Comparison of ENCODE assay signal across 12 mouse cellular contexts in the genomic region with DNA sequence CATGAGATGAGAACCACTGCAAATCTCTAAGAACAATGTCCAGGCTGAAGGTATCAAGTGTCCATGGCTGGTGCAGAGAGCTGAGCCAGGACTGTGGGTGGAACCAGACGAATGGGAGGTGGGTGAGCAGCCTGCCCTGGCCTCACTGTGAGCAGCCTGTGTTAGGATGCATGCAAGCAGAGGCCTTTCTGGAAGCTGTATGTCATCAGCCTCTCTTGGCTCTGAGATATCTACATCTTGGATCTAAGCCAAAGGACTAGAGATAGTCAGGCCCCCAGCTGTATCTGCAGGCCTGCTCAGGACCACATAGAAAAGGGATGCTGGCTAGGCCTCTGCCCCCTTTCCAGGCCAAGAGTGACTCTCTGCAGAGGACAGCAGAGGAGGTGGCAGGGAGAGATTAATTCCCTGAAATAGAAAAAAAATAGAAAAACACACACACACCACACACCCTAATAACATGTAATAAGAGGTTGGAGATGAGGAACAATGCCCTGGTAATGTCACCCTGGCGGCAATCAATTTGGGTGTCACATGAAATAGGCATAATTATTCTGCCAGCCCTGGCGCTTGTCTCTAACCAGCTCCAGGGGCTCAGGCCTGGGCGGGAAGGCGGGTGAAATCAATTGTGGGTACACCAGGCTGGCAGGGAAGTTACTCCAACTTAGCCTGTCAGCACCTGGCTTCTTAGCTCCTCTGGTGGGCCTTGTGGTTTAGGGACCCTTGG.
DNase-seq lines count a peak whose midpoint lies in the region; ATAC-seq and TF ChIP-seq lines count a peak whose summit lies in the region.
"Had no signal": no experiment of that assay in that cellular context is flagged by ENCODE, and none has a peak within 500 bp of the region (broad histone marks: within the 10 kb centered on the region; RNA-seq: fewer than 3 reads in every experiment).

No protein-coding gene starts in this region.

- no peak for TF ChIP-seq CTCF in hindbrain, postnatal 0 days (IDR thresholded peaks at IDR 0.05; ENCODE audit: low read depth)
- TF ChIP-seq CTCF in midbrain, postnatal 0 days (IDR thresholded peaks at IDR 0.05) = no peak

- H3K9me3 ChIP-seq in hindbrain, postnatal 0 days (ENCODE audit: low read length) = no peaks in the 10 kb centered on the region
- no peaks in the 10 kb centered on the region for H3K9me3 ChIP-seq in hindbrain, embryonic 16.5 days (ENCODE audit: control insufficient read depth, low read length)
- no peaks in the 10 kb centered on the region for H3K9me3 ChIP-seq in midbrain, postnatal 0 days (ENCODE audit: low read length)
- no peaks in the 10 kb centered on the region for H3K9me3 ChIP-seq in midbrain, embryonic 11.5 days (ENCODE audit: control insufficient read depth, low read length)
- no peaks in the 10 kb centered on the region for H3K9me3 ChIP-seq in heart, embryonic 13.5 days
- H3K9me3 ChIP-seq: liver, embryonic 13.5 days; midbrain, embryonic 10.5 days had no signal

- no peak overlapping the region for H3K4me2 ChIP-seq in hindbrain, postnatal 0 days (ENCODE audit: low read depth, low read length)
- no peak overlapping the region for H3K4me2 ChIP-seq in hindbrain, embryonic 16.5 days (ENCODE audit: low read length)
- no peak overlapping the region for H3K4me2 ChIP-seq in midbrain, postnatal 0 days (ENCODE audit: low read depth, low read length, poor library complexity, severe bottlenecking)
- no peak overlapping the region for H3K4me2 ChIP-seq in midbrain, embryonic 11.5 days
- no peak overlapping the region for H3K4me2 ChIP-seq in heart, embryonic 13.5 days
- H3K4me2 ChIP-seq: liver, embryonic 13.5 days had no signal

- H3K4me3 ChIP-seq in hindbrain, postnatal 0 days (ENCODE audit: low read length) = no peak overlapping the region
- no peak overlapping the region for H3K4me3 ChIP-seq in hindbrain, embryonic 16.5 days (ENCODE audit: low read length)
- H3K4me3 ChIP-seq in midbrain, postnatal 0 days (ENCODE audit: low read depth, low read length) = no peak overlapping the region
- H3K4me3 ChIP-seq in midbrain, embryonic 11.5 days (ENCODE audit: low read depth, low read length) = no peak overlapping the region
- H3K4me3 ChIP-seq in heart, embryonic 13.5 days = no peak overlapping the region
- H3K4me3 ChIP-seq: liver, embryonic 13.5 days; midbrain, embryonic 10.5 days had no signal

- H3K9ac ChIP-seq in hindbrain, postnatal 0 days (replicated peaks; ENCODE audit: low read length) = no peak overlapping the region
- no peak overlapping the region for H3K9ac ChIP-seq in hindbrain, embryonic 16.5 days (ENCODE audit: low read depth, low read length)
- H3K9ac ChIP-seq in midbrain, postnatal 0 days (replicated peaks; ENCODE audit: low read length, poor library complexity, severe bottlenecking) = no peak overlapping the region
- H3K9ac ChIP-seq in midbrain, embryonic 11.5 days (ENCODE audit: low read length) = no peak overlapping the region
- H3K9ac ChIP-seq in heart, embryonic 13.5 days = no peak overlapping the region
- H3K9ac ChIP-seq: liver, embryonic 13.5 days had no signal

- no peaks in the 10 kb centered on the region for H3K36me3 ChIP-seq in hindbrain, postnatal 0 days (ENCODE audit: insufficient read depth, low read length)
- no peaks in the 10 kb centered on the region for H3K36me3 ChIP-seq in hindbrain, embryonic 16.5 days (ENCODE audit: control insufficient read depth, insufficient read depth, low read length)
- no peaks in the 10 kb centered on the region; the same call in 1 of the 2 replicates for H3K36me3 ChIP-seq in midbrain, postnatal 0 days (ENCODE audit: insufficient read depth, low read length)
- H3K36me3 ChIP-seq in midbrain, embryonic 11.5 days (ENCODE audit: control insufficient read depth, insufficient read depth, low read length) = no peaks in the 10 kb centered on the region
- H3K36me3 ChIP-seq in heart, embryonic 13.5 days = no peaks in the 10 kb centered on the region
- H3K36me3 ChIP-seq: liver, embryonic 13.5 days; midbrain, embryonic 10.5 days had no signal

- peak overlapping the region; percentile 20; the same call in 1 of the 2 replicates for H3K27ac ChIP-seq in hindbrain, postnatal 0 days
- no peak overlapping the region for H3K27ac ChIP-seq in hindbrain, embryonic 16.5 days (ENCODE audit: low read depth, low read length)
- H3K27ac ChIP-seq in midbrain, postnatal 0 days (ENCODE audit: low read depth, low read length) = no peak overlapping the region
- no peak overlapping the region for H3K27ac ChIP-seq in midbrain, embryonic 11.5 days (ENCODE audit: low read depth, low read length)
- peak overlapping the region; percentile 85 for H3K27ac ChIP-seq in heart, embryonic 13.5 days (replicated peaks)
- H3K27ac ChIP-seq: liver, embryonic 13.5 days; midbrain, embryonic 10.5 days had no signal

- peaks cover 19% of the 10 kb centered on the region for H3K4me1 ChIP-seq in hindbrain, postnatal 0 days (ENCODE audit: insufficient read depth, low read length)
- H3K4me1 ChIP-seq in hindbrain, embryonic 16.5 days (ENCODE audit: control insufficient read depth, insufficient read depth, low read depth, low read length) = peaks cover 35% of the 10 kb centered on the region
- peaks cover 9% of the 10 kb centered on the region; the same call in 1 of the 2 replicates for H3K4me1 ChIP-seq in midbrain, postnatal 0 days (ENCODE audit: insufficient read depth, low read length)
- peaks cover 1% of the 10 kb centered on the region; the same call in 1 of the 2 replicates for H3K4me1 ChIP-seq in midbrain, embryonic 11.5 days (ENCODE audit: control insufficient read depth, insufficient read depth, low read length)
- peaks cover 55% of the 10 kb centered on the region for H3K4me1 ChIP-seq in heart, embryonic 13.5 days
- H3K4me1 ChIP-seq: liver, embryonic 13.5 days had no signal

- DNase-seq in hindbrain, postnatal 0 days (ENCODE audit: low spot score) = peak; percentile 60
- peak; percentile 53 for DNase-seq in midbrain, postnatal 0 days (ENCODE audit: low spot score)
- no peak for DNase-seq in midbrain, embryonic 11.5 days (ENCODE audit: low spot score, missing footprints)
- no peak for DNase-seq in frontal cortex, postnatal 36 days (ENCODE audit: low spot score in 2 of 2)
- no peak for DNase-seq in urinary bladder, postnatal 10 days (ENCODE audit: low spot score)
- DNase-seq: embryo, embryonic 11 days; layer of hippocampus, adult 9-11 months; liver, embryonic 13.5 days; right cerebral cortex, postnatal 4 days had no signal

- no peaks in the 10 kb centered on the region for H3K27me3 ChIP-seq in hindbrain, postnatal 0 days (ENCODE audit: insufficient read depth, low read length)
- H3K27me3 ChIP-seq in hindbrain, embryonic 16.5 days (replicated peaks; ENCODE audit: control insufficient read depth, insufficient read depth, low read length) = no peaks in the 10 kb centered on the region
- no peaks in the 10 kb centered on the region for H3K27me3 ChIP-seq in midbrain, postnatal 0 days (ENCODE audit: insufficient read depth, low read length)
- H3K27me3 ChIP-seq in midbrain, embryonic 11.5 days (ENCODE audit: control insufficient read depth, insufficient read depth, low read length) = peaks cover 12% of the 10 kb centered on the region
- peaks cover 71% of the 10 kb centered on the region for H3K27me3 ChIP-seq in heart, embryonic 13.5 days (replicated peaks)

- WGBS in hindbrain, postnatal 0 days = 66% methylated on average over 5 of the region's 5 CpGs
- 58% methylated on average over 5 of the region's 5 CpGs for WGBS in hindbrain, embryonic 16.5 days
- 73% methylated on average over 5 of the region's 5 CpGs for WGBS in midbrain, postnatal 0 days
- WGBS in midbrain, embryonic 11.5 days = 86% methylated on average over 5 of the region's 5 CpGs
- 53% methylated on average over 5 of the region's 5 CpGs for WGBS in heart, embryonic 13.5 days

- ATAC-seq in hindbrain, postnatal 0 days = no peak
- ATAC-seq in hindbrain, embryonic 16.5 days = no peak
- no peak for ATAC-seq in midbrain, postnatal 0 days (ENCODE audit: low FRiP score)
- ATAC-seq in midbrain, embryonic 11.5 days (ENCODE audit: low FRiP score) = no peak
- ATAC-seq in heart, embryonic 13.5 days (ENCODE audit: extremely low read depth, insufficient number of reproducible peaks, low FRiP score, low TSS enrichment) = peak; percentile 70; the same call in 1 of the 2 replicates

Comparison
In these comparisons a context has a peak if more than half of its experiments do, and no peak if none do; other contexts are left out.
1. DNase-seq: peak in hindbrain, postnatal 0 days (single experiment) and midbrain, postnatal 0 days (single experiment); none in midbrain, embryonic 11.5 days (single experiment), frontal cortex, postnatal 36 days (0 of 2) and urinary bladder, postnatal 10 days (single experiment).
2. H3K27ac ChIP-seq: peak in hindbrain, postnatal 0 days (single experiment) and heart, embryonic 13.5 days (single experiment); none in hindbrain, embryonic 16.5 days (single experiment), midbrain, postnatal 0 days (single experiment) and midbrain, embryonic 11.5 days (single experiment).